Mouse (Mus musculus): ENCODE results near the gene Med18.

Med18 gene

GRCm38 (mm10) chr4:132463430-132464254, at the start of gene Med18:
TSS of gene Med18 (minus strand) at chr4:132463921.
- in situ Hi-C loops (cut with MboI; ENCODE audit: low pct_unique_long_range_greater_than_20kb in 1 of 2, low sequenced_read_pairs in 2 of 2, unreplicated experiment in 1 of 2) = no loop called here

DNA sequence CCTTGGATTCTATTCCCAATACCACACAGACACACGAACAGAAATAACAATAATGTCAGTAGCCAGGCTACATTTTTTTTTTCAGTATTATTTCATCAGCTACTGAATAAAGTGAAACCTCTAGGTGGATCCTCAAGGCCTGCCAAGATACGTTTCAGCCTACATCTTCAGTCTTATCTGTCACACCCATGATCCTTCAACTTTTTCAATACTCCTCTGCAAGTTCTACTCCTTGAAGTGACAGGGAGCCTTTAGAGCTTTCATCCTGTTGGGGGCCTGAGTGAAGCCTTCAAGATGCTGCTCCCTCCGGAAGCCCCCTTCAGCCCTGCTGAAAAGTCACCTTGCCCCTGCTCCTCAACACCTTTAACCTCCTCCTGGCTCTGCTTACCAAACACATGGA, 48.4 kb upstream of the Med18 start:
- in situ Hi-C loops (cut with MboI; ENCODE audit: low pct_unique_long_range_greater_than_20kb in 1 of 2, low sequenced_read_pairs in 2 of 2, unreplicated experiment in 1 of 2) = no loop called here

DNA sequence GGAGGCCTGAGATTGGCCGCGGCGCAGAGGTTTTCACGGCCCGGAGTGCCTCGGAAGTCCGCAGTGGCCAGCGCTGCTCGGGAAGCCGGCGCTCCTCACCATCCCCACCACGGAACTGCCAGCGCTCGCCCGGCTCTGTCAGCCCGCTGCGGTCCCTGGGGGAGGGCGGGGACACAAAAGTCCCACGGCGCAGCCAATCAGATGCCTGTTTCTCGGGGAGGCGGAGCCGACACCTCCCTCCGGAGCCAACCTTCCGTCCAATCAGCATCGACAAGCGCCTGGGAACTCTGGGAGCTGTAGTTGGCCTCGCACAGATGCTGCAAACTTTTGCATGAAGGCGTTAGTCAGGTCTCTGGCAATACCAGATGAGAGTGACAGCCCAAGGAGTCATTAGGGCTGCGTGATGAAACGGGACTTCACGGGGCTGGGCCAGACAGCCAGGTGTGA, 46.7 kb upstream of the Med18 start, which contains the start of gene Sesn2:
Gene Sesn2 (minus strand): TSS at position 150 of the 447 bp plus-strand sequence.
- in situ Hi-C loops (cut with MboI; ENCODE audit: low pct_unique_long_range_greater_than_20kb in 1 of 2, low sequenced_read_pairs in 2 of 2, unreplicated experiment in 1 of 2) = no loop called here

DNA sequence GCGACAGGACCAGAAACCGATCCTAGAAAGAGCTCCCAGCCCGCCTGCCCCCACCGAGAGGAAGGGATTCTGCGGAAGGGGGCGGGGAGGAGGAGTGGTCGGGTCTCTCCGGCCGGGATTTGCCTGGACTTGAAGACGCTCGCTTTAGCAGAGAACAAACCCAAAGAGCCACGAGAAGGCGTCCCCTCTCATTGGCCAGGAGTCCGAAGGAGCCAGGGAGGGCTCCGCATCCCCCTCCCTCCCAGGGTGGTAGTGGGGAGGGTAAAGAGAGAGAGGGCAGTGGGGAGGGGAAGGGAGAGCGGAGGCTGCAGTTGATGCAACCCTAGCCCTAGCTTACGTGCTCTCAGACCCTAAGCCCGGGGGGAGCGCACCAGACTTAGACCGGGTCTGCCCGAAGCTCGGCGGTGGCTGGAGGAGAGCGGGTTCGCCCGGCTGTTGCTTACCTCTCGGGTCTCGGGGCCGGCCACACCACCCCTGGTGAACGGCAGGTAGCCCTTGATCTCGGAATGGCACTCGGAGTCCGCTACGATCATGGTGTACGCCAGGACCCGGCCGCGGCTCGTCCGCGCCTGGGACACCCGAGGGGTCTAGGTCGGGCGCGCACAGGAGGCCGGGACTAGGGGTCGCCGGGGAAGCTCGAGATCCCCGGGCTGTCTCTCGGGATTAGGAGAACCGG, 46.0 kb upstream of the Med18 start:
- in situ Hi-C loops (cut with MboI; ENCODE audit: low pct_unique_long_range_greater_than_20kb in 1 of 2, low sequenced_read_pairs in 2 of 2, unreplicated experiment in 1 of 2) = no loop called here

GRCm38 (mm10) chr4:132507210-132507609, 43.5 kb upstream of the Med18 start:
- in situ Hi-C loops (cut with MboI; ENCODE audit: low pct_unique_long_range_greater_than_20kb in 1 of 2, low sequenced_read_pairs in 2 of 2, unreplicated experiment in 1 of 2) = no loop called here

- in situ Hi-C loops (cut with MboI; ENCODE audit: low pct_unique_long_range_greater_than_20kb in 1 of 2, low sequenced_read_pairs in 2 of 2, unreplicated experiment in 1 of 2) = no loop called here
Measured at GRCm38 (mm10) chr4:132506250-132506649, 42.5 kb upstream of the Med18 start.

DNA sequence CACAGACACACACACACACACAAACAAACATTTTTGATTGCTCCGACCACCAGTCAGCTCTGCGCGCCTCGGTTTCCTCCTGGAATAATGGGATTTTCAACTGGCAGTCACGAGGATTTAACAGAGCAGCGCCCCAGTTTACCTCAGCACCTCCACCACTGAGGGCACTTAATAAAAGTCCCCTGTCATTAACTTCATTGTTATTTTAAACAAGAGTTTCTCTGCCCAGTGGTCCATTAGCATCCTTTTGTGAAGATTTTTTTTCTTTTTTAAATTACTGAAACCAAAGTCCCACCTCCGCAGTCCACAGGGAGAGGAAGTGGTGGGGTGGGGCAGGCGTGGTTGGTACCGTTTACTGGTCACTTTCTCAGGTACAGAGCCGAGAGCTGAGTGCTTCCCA, 42.1 kb upstream of the Med18 start:
- in situ Hi-C loops (cut with MboI; ENCODE audit: low pct_unique_long_range_greater_than_20kb in 1 of 2, low sequenced_read_pairs in 2 of 2, unreplicated experiment in 1 of 2) = no loop called here

DNA sequence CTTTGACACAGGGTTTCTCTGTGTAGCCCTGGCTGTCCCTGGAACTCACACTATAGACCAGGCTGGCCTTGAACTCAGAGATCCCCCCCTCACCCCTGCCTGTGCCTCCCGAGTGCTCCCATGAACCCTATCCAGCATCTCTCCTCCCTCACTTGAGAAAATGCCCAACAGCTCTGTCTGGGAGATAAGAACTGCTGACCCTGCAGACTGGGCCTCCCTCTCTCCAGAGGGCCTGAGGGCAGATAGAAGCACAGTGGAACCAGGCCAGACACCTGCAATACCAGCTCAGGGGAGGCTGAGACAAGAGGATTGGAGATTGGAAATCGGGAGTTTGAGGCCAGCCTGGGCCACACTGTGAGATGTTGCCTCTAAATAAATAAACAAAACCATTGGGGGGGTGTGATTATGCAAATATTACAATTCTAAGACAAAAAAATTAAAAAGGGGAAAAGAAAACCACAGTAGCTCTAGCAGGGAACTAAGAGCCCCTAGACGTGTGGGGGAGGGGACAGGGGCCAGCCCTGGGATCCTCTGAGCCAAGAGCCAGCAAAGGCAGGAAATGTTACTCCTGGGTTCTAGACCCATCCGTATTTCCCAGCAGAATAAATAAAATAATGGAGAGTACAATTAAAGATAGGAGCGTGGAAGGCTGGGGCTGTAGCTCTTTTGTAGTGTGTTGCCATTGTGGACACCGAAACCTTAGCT, 41.5 kb upstream of the Med18 start:
- in situ Hi-C loops (cut with MboI; ENCODE audit: low pct_unique_long_range_greater_than_20kb in 1 of 2, low sequenced_read_pairs in 2 of 2, unreplicated experiment in 1 of 2) = no loop called here

DNA sequence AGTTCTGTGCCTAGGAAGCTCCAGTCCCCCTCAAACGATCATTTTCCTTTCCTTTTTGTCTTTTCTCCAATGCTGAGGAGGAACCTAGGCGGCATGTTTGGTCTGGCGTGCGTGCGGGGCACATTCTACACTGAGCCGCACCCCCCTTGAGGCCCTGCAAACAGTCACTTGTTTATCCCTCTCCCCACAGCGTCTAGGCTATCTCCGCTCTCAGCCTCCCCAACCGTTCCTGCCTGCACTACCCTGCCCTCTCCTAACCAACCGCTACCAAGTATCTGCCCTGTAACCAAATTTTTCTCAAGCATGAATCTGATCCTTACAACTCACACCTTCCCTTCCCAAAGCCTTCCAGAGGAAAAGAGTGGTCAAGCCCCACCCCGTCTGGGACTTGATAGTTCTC, 39.6 kb upstream of the Med18 start:
- in situ Hi-C loops (cut with MboI; ENCODE audit: low pct_unique_long_range_greater_than_20kb in 1 of 2, low sequenced_read_pairs in 2 of 2, unreplicated experiment in 1 of 2) = no loop called here

DNA sequence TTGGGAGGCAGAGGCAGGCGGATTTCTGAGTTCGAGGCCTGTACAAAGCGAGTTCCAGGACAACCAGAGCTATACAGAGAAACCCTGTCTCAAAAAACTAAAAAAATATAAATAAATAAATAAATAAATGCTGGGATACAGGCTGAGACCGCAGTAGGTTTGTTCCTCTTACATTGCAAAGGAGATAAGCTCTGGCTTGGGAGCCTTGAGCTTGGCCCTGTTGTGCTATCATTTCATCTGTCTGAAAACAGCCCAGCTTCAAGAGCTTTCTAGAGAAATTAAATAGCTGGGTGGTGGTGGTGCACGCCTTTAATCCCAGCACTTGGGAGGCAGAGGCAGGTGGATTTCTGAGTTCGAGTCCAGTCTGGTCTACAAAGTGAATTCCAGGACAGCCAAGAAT, 37.9 kb upstream of the Med18 start:
- in situ Hi-C loops (cut with MboI; ENCODE audit: low pct_unique_long_range_greater_than_20kb in 1 of 2, low sequenced_read_pairs in 2 of 2, unreplicated experiment in 1 of 2) = no loop called here

- in situ Hi-C loops (cut with MboI; ENCODE audit: low pct_unique_long_range_greater_than_20kb in 1 of 2, low sequenced_read_pairs in 2 of 2, unreplicated experiment in 1 of 2) = no loop called here
Measured at GRCm38 (mm10) chr4:132494271-132494918, 30.7 kb upstream of the Med18 start.

DNA sequence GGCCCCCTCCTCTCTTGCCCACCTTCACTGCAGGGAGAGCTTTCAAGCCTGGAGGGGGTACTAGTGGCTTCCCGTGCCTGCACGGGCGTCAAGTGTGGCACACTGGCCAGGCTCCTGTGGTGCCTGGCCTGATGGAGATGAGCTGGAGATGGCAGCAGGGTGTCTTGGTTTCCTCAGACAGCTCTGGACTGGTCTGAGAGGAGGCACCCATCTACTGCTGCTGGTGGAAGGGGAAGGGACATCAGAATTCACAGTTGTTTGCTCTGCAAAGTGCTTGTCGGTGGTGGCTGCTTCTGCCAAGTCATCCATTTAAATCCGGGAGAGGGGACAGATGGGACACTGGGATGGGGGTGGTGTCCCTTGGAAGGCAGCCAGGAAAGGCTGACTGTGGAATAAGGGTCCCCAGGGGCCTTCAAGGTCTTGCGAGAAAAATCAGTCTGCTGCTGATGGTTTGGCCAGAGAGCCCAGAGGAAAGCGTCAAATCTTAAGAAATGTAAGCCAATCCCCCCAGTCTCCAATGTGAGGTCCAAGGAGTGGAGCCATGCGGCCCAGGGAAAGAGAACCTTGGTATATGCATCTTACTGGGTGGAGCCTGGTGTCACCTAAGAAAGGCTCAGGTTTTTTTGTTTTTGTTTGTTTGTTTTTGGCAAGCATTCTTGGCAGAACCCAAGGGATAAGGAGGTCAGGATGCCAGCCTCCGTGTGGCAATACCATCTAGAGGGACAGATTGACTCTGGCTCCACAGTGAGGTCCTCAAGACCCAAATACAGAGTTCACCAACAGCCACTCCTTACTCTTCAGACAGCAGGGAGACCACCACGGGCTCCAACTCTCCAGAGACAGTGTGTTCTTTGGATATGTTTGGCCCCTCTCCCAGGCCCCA, 28.7 kb upstream of the Med18 start:
- in situ Hi-C loops (cut with MboI; ENCODE audit: low pct_unique_long_range_greater_than_20kb in 1 of 2, low sequenced_read_pairs in 2 of 2, unreplicated experiment in 1 of 2) = no loop called here

DNA sequence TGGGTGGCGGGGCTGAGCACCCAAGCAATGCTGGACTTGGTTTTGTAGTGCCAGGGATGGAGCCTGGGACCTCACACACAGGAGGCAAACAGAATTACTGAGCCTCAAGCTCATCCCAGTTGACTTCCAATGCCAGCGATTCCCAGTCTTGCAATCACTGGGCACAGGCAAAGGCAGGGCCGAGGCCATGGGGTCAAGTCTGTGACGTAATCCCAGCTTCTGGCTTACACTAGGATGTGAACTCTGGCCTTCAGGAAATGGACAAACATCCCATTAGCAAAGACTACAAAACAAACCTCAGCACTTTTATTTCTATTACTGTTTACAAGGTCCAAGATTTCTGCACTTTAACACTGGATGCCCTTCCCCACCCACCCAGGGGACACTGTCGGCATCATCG, 28.0 kb upstream of the Med18 start:
- in situ Hi-C loops (cut with MboI; ENCODE audit: low pct_unique_long_range_greater_than_20kb in 1 of 2, low sequenced_read_pairs in 2 of 2, unreplicated experiment in 1 of 2) = no loop called here

DNA sequence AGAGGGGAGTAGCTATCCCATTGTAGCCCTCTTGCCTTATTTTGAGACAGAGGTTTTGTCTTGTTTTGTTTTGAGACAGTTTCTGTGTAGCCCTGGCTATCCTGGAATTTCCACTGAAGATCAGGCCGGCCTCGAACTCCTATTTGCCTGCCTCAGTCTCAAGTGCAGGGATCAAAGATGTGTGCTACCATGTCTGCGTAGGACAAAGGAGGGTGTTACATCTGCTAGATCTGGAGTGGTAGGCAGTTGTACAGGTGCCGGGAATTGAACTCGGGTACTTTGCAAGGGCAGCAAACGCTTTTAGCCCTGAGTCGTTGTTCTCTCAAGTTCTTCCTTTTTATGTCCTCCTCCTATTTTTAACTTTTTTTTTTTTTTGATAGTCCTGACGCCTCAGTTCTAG, 27.3 kb upstream of the Med18 start:
- in situ Hi-C loops (cut with MboI; ENCODE audit: low pct_unique_long_range_greater_than_20kb in 1 of 2, low sequenced_read_pairs in 2 of 2, unreplicated experiment in 1 of 2) = no loop called here

DNA sequence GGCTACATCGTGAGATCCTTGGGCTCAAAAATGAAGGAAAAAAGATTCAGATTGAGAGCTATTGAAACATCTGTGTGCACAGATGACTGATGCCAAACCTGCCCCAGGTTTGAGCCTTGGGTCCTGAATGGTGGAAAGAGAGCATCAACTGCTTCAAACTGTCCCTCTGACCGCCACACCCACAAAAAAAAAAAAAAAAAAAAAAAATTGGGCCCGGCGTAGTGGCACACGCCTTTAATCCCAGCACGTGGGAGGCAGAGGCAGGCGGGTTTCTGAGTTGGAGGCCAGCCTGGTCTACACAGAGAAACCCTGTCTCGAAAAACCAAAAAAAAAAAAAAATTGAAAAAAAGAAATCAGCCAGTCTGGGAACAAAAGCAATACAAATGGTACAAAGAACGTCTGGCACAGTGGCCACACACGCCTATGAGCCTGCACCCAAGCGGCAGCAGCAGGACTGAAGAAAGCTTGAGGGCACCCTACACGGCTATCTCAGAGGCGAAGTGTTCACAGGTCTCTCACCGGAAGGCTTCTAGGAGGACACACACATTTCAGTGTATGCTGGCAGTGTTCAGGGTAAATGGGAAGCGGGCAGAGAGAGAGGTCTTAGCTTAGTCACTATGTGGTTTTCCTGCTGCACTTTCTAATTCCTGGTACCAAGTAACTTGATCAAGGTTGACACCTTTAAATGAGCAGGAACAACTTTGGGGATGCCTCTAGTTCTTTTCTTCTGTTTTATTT, 26.7 kb upstream of the Med18 start:
- in situ Hi-C loops (cut with MboI; ENCODE audit: low pct_unique_long_range_greater_than_20kb in 1 of 2, low sequenced_read_pairs in 2 of 2, unreplicated experiment in 1 of 2) = no loop called here

DNA sequence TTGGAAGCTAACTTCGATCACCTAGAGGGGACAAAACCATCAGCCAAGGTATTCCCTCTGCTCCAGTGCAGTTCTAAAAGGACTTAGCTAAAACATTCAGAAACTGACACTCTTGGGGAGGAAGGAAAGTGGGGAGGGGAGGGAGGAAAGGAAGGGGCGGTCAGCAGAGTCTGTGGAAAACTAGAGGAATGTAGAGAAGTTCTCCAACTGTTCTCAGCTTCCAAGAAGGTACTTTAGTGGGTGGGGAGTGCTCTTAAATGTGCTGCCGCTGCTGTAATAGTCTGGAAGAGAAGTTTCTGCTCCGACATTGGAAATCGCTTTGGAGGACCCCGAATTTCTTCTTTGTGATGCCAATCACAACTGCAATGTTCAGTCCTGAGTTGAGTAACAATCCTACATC, 25.3 kb upstream of the Med18 start:
- in situ Hi-C loops (cut with MboI; ENCODE audit: low pct_unique_long_range_greater_than_20kb in 1 of 2, low sequenced_read_pairs in 2 of 2, unreplicated experiment in 1 of 2) = no loop called here

DNA sequence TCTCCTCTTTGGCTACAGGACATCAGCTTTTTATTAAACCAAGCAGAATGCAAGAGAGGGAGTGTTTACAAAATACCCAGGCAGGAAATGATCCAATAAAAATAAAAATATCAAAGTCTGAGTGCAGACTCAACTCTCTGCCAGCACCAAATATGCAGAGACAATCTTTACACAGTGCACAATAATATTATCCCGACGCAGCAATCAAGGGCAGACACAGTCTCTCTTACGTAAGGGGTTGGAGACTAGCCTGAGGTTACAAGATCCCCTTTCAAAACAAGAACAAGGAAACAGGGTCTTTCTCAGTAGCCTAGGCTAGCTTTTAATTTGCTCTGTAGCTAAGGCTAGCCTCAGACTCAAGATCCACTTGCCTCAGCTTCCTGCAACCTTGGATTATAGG, 24.8 kb upstream of the Med18 start:
- in situ Hi-C loops (cut with MboI; ENCODE audit: low pct_unique_long_range_greater_than_20kb in 1 of 2, low sequenced_read_pairs in 2 of 2, unreplicated experiment in 1 of 2) = no loop called here

Measured in mouse embryonic stem cell (cell line).